Mouse (Mus musculus): Measurements from ENCODE around the gene Fam180a.

Gene Fam180a

GRCm38 (mm10) chr6:35313520-35313919 is 12.4 kb downstream of the Fam180a start:
- DNase-seq (ENCODE audit: low read depth, low spot score), result no peak

DNA sequence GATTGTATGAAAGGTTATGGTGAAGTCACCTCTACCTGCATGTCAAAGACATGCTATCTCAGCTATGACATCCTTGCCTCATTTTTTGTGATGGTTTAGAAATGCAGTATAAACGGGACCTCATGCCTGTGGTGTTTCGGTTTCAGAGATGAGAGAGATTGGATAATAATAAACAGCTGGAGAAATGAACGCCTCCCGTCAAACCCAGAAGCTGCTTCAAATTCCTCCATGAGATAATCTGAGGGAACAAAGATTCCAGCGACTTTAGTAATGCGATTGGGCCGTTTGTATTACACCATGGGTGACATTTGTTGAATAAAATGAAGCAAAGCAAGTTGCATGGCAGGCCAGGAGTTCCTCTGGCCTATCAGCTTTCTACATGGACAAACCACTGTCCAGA is 16.5 kb downstream of the Fam180a start:
- DNase-seq (ENCODE audit: low read depth, low spot score), result no peak

- DNase-seq (ENCODE audit: low read depth, low spot score), result no peak
Measured at GRCm38 (mm10) chr6:35308037-35308436, 17.9 kb downstream of the Fam180a start, which contains the start of gene Slc13a4. TSS of gene Slc13a4 (minus strand) at chr6:35308131.

GRCm38 (mm10) chr6:35307136-35307535 is 18.8 kb downstream of the Fam180a start:
- no peak for DNase-seq (ENCODE audit: low read depth, low spot score)

DNA sequence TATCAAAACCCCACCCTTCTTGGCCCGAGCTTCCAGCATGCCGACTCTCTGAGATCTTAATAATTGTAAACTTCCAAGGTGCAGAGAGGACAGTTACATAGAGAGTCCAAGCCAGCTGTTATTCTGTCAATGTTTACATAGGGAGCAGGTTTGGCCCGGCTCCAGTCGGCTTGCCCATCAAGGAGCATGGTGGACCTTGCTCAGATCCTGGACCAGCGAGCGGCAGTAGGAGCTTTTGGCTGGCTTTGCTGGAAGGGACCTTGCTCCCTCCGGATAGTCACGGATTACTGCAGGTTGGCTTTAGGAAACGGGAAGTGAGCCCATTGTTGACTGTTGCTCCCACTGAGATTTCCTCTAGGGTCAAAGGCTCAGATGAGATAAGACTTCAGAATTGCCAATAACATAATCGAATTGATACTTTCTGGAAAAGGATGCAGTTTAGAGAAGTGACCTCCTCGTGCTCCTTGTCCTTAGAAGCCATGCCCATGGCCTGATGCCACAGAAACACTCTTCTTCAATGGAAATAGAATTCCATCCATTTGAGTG is 22.5 kb downstream of the Fam180a start:
- DNase-seq (ENCODE audit: low read depth, low spot score), result no peak

DNA sequence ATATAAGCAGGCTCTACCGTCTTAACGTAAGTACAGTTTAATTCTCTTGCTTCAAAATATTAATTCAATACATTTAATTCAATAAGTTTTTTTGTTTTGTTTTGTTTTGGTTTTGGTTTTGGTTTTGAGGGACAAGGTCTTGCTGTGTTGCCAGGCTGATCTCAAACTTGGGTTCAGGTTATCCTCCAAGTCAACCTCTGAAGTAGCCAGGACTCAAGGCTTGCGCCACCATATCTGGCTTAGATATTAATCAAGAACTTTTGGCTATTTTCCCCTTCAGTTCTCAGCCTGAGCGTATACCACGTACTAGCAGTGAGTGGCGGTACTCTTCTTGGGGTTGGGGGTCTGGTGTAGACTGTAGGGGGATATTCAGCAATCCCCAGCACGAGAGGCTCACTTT is 23.4 kb downstream of the Fam180a start:
- DNase-seq (ENCODE audit: low read depth, low spot score), result no peak

DNA sequence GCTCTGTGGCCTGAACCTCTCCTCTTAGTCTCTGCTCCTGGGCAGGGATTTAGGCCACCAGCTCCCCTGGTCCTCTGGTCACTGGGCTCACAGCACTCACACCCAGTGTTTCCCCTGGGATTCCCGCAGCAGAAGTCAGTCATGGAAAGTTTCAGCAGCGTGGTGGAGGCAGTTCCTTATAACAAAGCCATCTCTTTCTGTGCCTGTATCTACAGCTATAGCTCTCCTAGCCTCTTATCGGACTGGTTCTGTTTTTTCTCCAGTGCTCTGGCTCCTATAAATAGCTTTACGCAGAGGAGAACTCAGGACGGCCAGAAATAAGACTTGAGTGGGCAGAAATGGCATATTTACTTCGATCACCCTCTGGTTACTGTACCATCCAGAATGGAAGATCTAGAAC is 27.6 kb downstream of the Fam180a start:
- no peak for DNase-seq (ENCODE audit: low read depth, low spot score)

DNA sequence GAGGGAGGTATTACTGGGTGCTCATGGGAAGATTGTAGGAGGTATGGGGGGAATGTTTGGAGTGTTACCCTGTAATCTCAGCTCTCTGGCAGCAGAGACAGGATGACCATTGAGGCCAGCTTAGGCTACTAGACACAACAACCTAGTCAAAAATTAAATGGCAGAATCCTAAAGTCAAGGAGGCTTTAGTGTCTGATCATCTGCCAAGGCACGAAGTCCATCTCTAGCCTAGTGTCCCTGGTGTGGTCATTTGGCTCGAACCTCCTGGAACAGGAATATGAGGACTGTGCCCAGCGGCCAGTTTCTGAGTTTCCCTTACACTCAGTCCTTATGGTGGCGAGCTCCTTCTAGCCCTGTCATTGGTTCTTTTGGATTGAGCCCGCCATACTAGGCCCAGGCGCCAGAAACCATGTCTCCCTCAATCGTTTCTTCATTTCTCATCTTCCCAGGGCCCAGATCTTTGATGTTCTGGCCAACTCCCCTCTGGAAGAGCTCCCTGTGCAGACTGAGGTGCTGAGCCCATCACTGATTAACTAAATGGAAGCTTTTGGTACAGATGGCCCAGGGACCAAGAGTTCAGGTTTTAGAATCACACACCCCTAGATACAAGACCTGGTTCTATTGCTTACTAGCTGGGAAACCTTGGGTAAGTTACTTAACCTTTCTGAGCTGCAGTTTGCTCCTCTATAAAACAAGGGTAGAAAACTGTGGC is 28.3 kb downstream of the Fam180a start:
- no peak for DNase-seq (ENCODE audit: low read depth, low spot score)

- no peak for DNase-seq (ENCODE audit: low read depth, low spot score)
Measured at GRCm38 (mm10) chr6:35297001-35297400, 28.9 kb downstream of the Fam180a start.

DNA sequence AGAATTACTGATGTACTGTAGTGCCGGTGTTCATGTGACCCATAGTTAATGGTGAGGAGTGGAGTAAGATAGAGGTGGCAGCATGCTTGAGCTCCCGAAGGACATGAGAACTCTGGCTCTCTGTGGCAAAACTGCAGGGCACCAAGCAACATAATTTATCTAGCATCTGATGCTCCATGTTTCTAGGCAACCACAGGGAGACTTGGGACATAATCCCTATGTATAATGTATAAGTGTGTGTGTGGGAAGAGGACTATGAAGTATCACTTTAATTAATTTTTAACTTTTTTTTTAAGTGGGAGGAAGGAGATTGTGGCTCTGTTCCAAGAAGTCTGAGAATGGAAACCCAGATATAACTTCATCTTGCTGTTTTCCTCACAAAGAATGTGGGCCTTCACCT is 31.0 kb downstream of the Fam180a start:
- no peak for DNase-seq (ENCODE audit: low read depth, low spot score)

- DNase-seq (ENCODE audit: low read depth, low spot score), result no peak
Measured at GRCm38 (mm10) chr6:35289676-35290075, 36.3 kb downstream of the Fam180a start.

GRCm38 (mm10) chr6:35288920-35289319 is 37.0 kb downstream of the Fam180a start:
- DNase-seq (ENCODE audit: low read depth, low spot score), result no peak

DNA sequence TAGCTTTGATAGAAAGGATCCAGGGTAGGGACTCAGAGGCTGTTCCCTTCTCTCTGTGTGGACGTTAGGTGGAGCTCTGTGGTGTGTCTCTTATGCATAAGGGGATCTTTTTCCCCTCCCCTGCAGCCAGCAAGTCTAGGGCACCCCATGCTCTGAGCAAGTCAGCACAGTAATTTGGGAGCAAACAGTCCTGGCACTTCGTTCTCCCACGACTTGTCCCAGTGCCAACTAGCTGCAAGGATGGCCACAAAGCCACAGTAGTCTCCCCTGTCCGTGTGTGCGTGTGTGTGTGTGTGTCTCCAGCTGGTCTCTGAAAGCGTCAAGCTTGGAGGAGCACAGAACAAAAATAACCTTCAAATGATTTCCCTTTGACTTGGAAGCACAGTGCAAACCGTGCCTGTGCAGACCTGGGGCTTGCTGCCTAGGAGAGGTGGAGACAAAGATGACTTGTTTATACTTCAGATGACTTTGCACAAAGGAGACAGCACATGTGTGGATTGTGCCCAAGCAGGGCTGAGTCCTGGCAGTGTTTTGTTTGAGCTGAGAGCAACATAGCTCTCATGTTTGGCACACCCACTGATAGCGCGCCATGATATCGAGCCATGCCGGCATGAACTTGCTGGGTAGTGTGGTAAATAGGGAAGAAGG is 37.7 kb downstream of the Fam180a start:
- DNase-seq (ENCODE audit: low read depth, low spot score), result no peak

DNA sequence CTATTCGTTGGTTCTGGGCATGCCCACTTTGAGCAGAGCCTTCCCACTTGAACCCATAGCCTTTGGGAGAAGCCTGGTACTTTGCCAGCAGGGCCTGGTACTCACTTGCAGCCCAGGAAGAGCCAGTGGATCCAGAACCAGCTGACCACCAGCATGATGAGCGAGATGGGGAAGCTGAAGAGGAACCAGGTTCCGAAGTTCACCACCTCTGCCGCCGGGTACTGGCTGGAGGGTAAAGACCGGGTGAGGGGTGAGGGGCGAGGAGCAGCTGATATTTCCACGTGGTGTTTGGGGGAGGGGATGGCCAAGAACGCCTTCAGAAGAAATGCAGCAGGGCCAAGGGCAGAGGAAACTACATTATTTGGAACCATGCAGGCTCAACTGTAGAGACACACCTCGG is 46.6 kb downstream of the Fam180a start:
- no peak for DNase-seq (ENCODE audit: low read depth, low spot score)

- DNase-seq (ENCODE audit: low read depth, low spot score), result no peak
Measured at GRCm38 (mm10) chr6:35277903-35278587, 47.9 kb downstream of the Fam180a start.

- DNase-seq (ENCODE audit: low read depth, low spot score), result no peak
Measured at GRCm38 (mm10) chr6:35273391-35274082, 52.4 kb downstream of the Fam180a start.

DNA sequence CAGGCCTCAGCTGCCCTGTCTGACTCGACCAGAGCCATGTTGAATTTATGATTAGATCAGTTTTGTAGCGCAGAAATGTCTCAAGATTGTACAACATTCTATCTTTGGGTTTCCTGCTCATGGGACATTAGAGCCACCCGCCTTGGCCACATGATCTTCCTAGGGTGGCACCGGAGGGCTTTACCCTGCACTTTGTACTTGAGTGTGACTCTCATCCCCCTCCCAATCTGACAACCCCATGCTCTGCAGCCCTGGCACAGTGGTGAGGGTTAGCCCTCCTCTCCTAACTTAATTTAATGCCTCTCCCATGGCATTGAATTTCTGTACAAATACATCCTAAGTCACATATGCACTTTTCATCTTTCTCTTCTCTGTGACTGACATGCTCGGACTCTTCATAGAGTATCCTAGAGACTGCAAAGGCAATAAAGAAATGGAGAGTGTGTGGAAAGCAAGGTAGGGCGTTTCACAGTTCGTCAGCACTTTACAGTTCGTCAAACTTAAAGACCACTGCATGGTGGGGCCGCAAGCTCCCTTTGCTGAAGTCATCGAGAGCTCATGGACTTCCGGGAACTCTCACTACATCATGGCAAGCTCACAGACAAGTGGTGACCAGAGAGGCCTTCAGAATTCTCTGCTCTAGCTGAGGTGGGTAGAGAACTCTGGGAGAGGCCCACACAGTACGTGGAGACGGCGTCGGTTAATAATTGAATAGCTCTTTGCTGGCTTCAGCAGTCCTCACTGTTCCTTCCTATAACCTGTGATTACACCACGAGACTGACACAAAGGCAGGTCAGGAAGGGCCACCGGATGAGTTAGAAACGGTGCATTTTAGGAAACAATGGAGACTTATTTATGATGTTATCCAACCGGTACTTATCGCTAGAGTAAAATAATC is 53.8 kb downstream of the Fam180a start:
- DNase-seq (ENCODE audit: low read depth, low spot score), result no peak

DNA sequence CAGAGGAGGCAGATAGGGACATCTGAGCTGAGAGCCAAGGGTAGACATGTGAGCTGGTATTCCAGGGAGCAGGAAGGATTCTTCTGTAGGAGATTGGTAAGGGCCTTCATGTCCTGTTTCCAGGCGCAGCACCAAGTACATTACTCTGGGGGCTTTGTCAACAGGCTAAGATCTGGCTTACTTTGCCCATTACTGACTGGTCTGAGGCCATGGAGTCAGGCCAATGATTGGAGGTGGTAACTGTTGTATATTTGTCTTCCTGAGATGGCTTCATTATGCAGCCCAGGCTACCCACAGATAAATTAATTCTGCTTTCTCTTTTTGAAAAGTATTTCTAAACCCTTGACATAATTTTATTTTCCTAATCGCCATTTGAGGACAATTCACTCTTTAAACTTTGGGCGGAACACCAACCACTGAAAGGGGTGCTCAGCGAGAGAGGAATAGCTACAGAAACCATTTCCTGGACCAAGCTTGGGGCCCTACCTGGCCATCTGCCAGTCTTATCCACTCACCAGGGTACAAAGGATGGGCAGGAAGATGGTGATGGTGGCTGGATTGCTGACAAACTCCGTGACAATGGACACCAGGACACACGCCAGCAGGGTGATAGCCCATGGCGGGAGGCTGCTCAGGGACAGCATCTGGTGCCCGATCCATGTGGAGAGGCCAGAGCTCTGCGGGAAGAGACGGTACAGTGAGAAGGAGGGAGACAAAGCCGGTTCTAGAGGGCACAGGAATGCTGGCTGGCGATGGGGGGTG is 54.7 kb downstream of the Fam180a start:
- no peak for DNase-seq (ENCODE audit: low read depth, low spot score)

- DNase-seq (ENCODE audit: low read depth, low spot score), result no peak
Measured at GRCm38 (mm10) chr6:35269643-35270042, 56.3 kb downstream of the Fam180a start.

DNA sequence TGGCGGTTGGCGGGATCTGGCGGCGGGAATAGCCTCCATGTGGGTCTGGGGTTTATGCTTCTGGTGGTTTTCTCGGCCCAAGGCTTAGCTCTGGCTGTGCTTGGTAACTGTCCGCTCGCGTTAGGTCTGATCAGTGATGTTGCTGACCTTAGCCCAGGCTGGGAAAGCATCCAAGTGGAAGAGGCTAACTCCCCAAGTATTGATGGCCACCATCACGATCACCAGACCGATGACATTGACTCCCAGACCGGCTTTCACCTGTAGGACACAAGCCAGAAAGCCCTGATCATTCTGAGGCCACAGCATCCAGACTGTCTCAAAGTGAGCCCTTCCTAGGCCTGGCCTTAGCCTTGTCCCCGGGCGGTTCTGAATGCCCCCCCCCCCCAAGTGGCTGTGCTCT is 57.2 kb downstream of the Fam180a start:
- DNase-seq (ENCODE audit: low read depth, low spot score), result no peak

Measured in c-Kit-negative CD71-positive TER-119-positive erythroid progenitor cells, embryonic 14.5 days (primary cell).